Mouse (Mus musculus): ENCODE measurements around the gene Nexn.

DNA sequence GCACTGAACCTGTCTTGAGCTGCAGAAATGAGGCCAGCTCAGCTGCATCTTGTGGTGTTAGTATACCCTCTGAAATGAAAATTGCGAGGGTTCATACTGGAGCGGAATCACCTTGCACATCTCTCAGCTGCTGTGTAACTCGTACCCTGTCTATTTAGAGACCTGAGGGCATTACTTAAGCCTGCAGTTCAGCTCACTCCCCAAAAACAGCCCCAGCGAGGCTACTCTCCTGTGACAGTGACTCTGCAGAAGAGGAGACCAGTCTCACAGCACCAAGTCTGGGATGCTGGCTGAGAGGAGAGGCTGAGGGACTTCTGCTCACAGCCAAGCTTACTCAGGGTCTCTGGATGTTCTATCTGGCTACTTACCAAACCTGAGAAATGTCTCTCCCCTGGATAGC is 39.8 kb upstream of the Nexn start:
- no peak for TF ChIP-seq POLR2A (IDR thresholded peaks at IDR 0.05; ENCODE audit: extremely low read depth, insufficient read depth, low read length)
- no peak for TF ChIP-seq CTCF (IDR thresholded peaks at IDR 0.05; ENCODE audit: extremely low read depth, insufficient read depth, low read length)
